Mouse (Mus musculus) heart, postnatal 0 days (tissue): ENCODE measurements around the gene Fam234b. TPM values are rescaled to one million over a fixed set of nuclear protein-coding genes. Genes with fewer than 3 reads are reported as not detected.

ENCODE experiments used
- ATAC-seq: fragments of 200-750 bp; cut with Nextera tagmentation; 2 replicates; pipeline ENCODE4 v1.8.0; 2017; ENCODE audit warnings: low read depth, moderate number of reproducible peaks, moderate library complexity; ENCODE audit not compliant: insufficient read depth
- DNase-seq: peaks from one replicate; pipeline ENCODE4 v3.0.0-alpha.2; 2016; ENCODE audit warnings: low spot score
- H3K27ac ChIP-seq: fragments of 300-500 bp; sonication (generic); 2 replicates; pipeline ENCODE4 v1.5.1; 2014; ENCODE audit warnings: low read depth, mild to moderate bottlenecking
- H3K27me3 ChIP-seq: fragments of 300-500 bp; sonication (generic); 2 replicates; pipeline ENCODE4 v1.6.1; 2014; ENCODE audit warnings: low read length, mixed read lengths; ENCODE audit not compliant: control insufficient read depth, insufficient read depth
- H3K36me3 ChIP-seq: fragments of 300-500 bp; sonication (generic); replicated peaks from 2 replicates; pipeline ENCODE4 v1.6.1; 2014; ENCODE audit warnings: low read length, mixed read lengths; ENCODE audit not compliant: control insufficient read depth, insufficient read depth
- H3K4me1 ChIP-seq: fragments of 300-500 bp; sonication (generic); 2 replicates; pipeline ENCODE4 v1.6.1; 2014; ENCODE audit warnings: antibody characterized with exemption; ENCODE audit not compliant: control insufficient read depth, insufficient read depth
- H3K4me2 ChIP-seq: fragments of 300-500 bp; sonication (generic); 2 replicates; pipeline ENCODE4 v1.6.1; 2014; ENCODE audit warnings: low read depth, mild to moderate bottlenecking, low read length, moderate library complexity
- H3K4me3 ChIP-seq: fragments of 300-500 bp; sonication (generic); 2 replicates; pipeline ENCODE4 v1.5.1; 2014; ENCODE audit warnings: low read depth, low read length
- H3K9ac ChIP-seq: fragments of 300-500 bp; sonication (generic); replicated peaks from 2 replicates; pipeline ENCODE4 v1.6.1; 2014; ENCODE audit warnings: low read depth, low read length, mixed read lengths
- H3K9me3 ChIP-seq: fragments of 300-500 bp; sonication (generic); replicated peaks from 2 replicates; pipeline ENCODE4 v1.6.1; 2016; ENCODE audit warnings: low read length; ENCODE audit not compliant: control insufficient read depth
- CTCF ChIP-seq: IDR thresholded peaks from 2 replicates; pipeline ENCODE4 v1.5.1; 2016; ENCODE audit warnings: antibody characterized with exemption, control low read depth, low read depth
- EP300 ChIP-seq: IDR thresholded peaks from 2 replicates; pipeline ENCODE4 v1.6.1; 2016; ENCODE audit warnings: antibody characterized with exemption, low read depth
- WGBS: fragments of 180-500 bp; shearing (Covaris S2); extraction: QIAGEN DNeasy Blood & Tissue Kit; methylation state at CpG from one replicate; pipeline ENCODE4 v1.1.7; 2014; 5-methylcytosine and 5-hydroxymethylcytosine counted together
- polyA plus RNA-seq: library from polyadenylated mRNA; unstranded; fragments of >200 nt; fragmentation: Nextera tagmentation; extraction: Ambion mirVana; gene quantifications from 2 replicates; pipeline ENCODE4 v1.2.1, GENCODE M21; 2015
- total RNA-seq: library from RNA; depleted of rRNA; stranded (reverse); fragments of >200 nt; gene quantifications from 2 replicates; pipeline ENCODE4 v1.2.3, GENCODE M21; 2014; ENCODE audit warnings: low replicate concordance

Fam234b gene
- total and polyA plus RNA-seq, 2 experiments from 2014 or later: 3.7 to 4.5 TPM

GRCm38 (mm10) chr6:135232443-135233182 is 34.8 kb downstream of the Fam234b start:
- Histone ChIP-seq H3K27ac (no peak overlapping the region), H3K9ac (no peak overlapping the region), H3K4me1 (0 out of 2 replicates have a peak, but pooled peaks cover 8% of the 10 kb centered on the region), H3K4me3 (no peak overlapping the region), H3K27me3 (no peaks in the 10 kb centered on the region), H3K9me3 (no peaks in the 10 kb centered on the region), H3K4me2 (no peak overlapping the region), H3K36me3 (peaks cover 23% of the 10 kb centered on the region)
- TF ChIP-seq EP300 (no peak), CTCF (no peak)
- WGBS: 67% methylated on average over 12 of the region's 12 CpGs
- no peak for ATAC-seq
- DNase-seq: no peak

GRCm38 (mm10) chr6:135235742-135236141 is 38.0 kb downstream of the Fam234b start:
- Histone ChIP-seq H3K9me3 (no peaks in the 10 kb centered on the region), H3K9ac (no peak overlapping the region), H3K4me2 (no peak overlapping the region), H3K4me3 (no peak overlapping the region), H3K36me3 (peaks cover 20% of the 10 kb centered on the region), H3K4me1 (0 out of 2 replicates have a peak, but pooled peaks cover 8% of the 10 kb centered on the region), H3K27ac (no peak overlapping the region), H3K27me3 (no peaks in the 10 kb centered on the region)
- DNase-seq (no peak), ATAC-seq (no peak)
- 78% methylated on average over 3 of the region's 3 CpGs for WGBS
- TF ChIP-seq CTCF (no peak), EP300 (no peak)

- no peak overlapping the region for H3K4me3 ChIP-seq
- WGBS: 86% methylated on average over 3 of the region's 3 CpGs
- no peak overlapping the region for H3K4me2 ChIP-seq
- no peak for TF ChIP-seq EP300
- TF ChIP-seq CTCF: no peak
- H3K27me3 ChIP-seq: no peaks in the 10 kb centered on the region
- no peak overlapping the region for H3K27ac ChIP-seq
- H3K4me1 ChIP-seq: 0 out of 2 replicates have a peak, but pooled peaks cover 8% of the 10 kb centered on the region
- H3K9me3 ChIP-seq: no peaks in the 10 kb centered on the region
- peaks cover 19% of the 10 kb centered on the region for H3K36me3 ChIP-seq
- H3K9ac ChIP-seq: no peak overlapping the region
- no peak for ATAC-seq
- DNase-seq: no peak
These were observed 38.8 kb downstream of the Fam234b start for GRCm38 (mm10) chr6:135236576-135236975.

- 36% methylated on average over 14 of the region's 14 CpGs for WGBS
These were observed 39.5 kb downstream of the Fam234b start for GRCm38 (mm10) chr6:135237326-135237725.

GRCm38 (mm10) chr6:135238211-135238610 is 40.4 kb downstream of the Fam234b start:
- Histone ChIP-seq H3K27me3 (no peaks in the 10 kb centered on the region), H3K27ac (no peak overlapping the region), H3K4me2 (no peak overlapping the region), H3K9me3 (no peaks in the 10 kb centered on the region), H3K9ac (no peak overlapping the region), H3K4me1 (0 out of 2 replicates have a peak, but pooled peaks cover 8% of the 10 kb centered on the region), H3K36me3 (peaks cover 9% of the 10 kb centered on the region; the same call in 1 of the 2 replicates), H3K4me3 (no peak overlapping the region)
- DNase-seq: no peak
- TF ChIP-seq CTCF (no peak), EP300 (no peak)
- no peak for ATAC-seq
- 54% methylated on average over 4 of the region's 4 CpGs for WGBS

More at GRCm38 (mm10) chr6:135237326-135237725, 39.5 kb downstream of the Fam234b start:
- DNase-seq (peak; percentile 38), ATAC-seq (peak; percentile 32; the same call in 1 of the 2 replicates)
- H3K27ac ChIP-seq: peak overlapping the region; percentile 26; the same call in 1 of the 2 replicates
- peak; percentile 57 for TF ChIP-seq CTCF
- no peak for TF ChIP-seq EP300
- no peak overlapping the region for H3K4me3 ChIP-seq
- H3K36me3 ChIP-seq: peaks cover 12% of the 10 kb centered on the region
- H3K9me3 ChIP-seq: no peaks in the 10 kb centered on the region
- no peaks in the 10 kb centered on the region for H3K27me3 ChIP-seq
- H3K4me1 ChIP-seq: 0 out of 2 replicates have a peak, but pooled peaks cover 8% of the 10 kb centered on the region
- H3K4me2 ChIP-seq: peak overlapping the region; percentile 14; the same call in 1 of the 2 replicates
- H3K9ac ChIP-seq: no peak overlapping the region
